Mouse (Mus musculus) hindbrain, embryonic 13.5 days (tissue): Measurements from ENCODE around the gene Adprm. TPM values are rescaled to one million over a fixed set of nuclear protein-coding genes. Genes with fewer than 3 reads are reported as not detected.
"Not testable (repeated sequence)": the region's sequence is repeated elsewhere in the genome, so short reads cannot be mapped to it uniquely, and the experiment has no call there.

Source experiments
- ATAC-seq: fragments of 200-750 bp; cut with Nextera tagmentation; 2 replicates; pipeline ENCODE4 v1.8.0; 2017; ENCODE audit warnings: moderate TSS enrichment; ENCODE audit not compliant: low FRiP score
- H3K27ac ChIP-seq: fragments of 300-500 bp; sonication (generic); 2 replicates; pipeline ENCODE4 v1.5.1; 2015; ENCODE audit warnings: inconsistent platforms, mild to moderate bottlenecking, moderate library complexity
- H3K27me3 ChIP-seq: fragments of 300-500 bp; sonication (generic); 2 replicates; pipeline ENCODE4 v1.6.1; 2015; ENCODE audit warnings: mild to moderate bottlenecking, inconsistent platforms
- H3K36me3 ChIP-seq: fragments of 300-500 bp; sonication (generic); 2 replicates; pipeline ENCODE4 v1.6.1; 2015; ENCODE audit warnings: mild to moderate bottlenecking, inconsistent platforms
- H3K4me1 ChIP-seq: fragments of 300-500 bp; sonication (generic); replicated peaks from 2 replicates; pipeline ENCODE4 v1.6.1; 2015; ENCODE audit warnings: inconsistent platforms
- H3K4me2 ChIP-seq: fragments of 300-500 bp; sonication (generic); 2 replicates; pipeline ENCODE4 v1.6.1; 2015; ENCODE audit warnings: inconsistent platforms, mild to moderate bottlenecking, moderate library complexity
- H3K4me3 ChIP-seq: fragments of 300-500 bp; sonication (generic); 2 replicates; pipeline ENCODE4 v1.5.1; 2015; ENCODE audit warnings: mild to moderate bottlenecking, inconsistent platforms
- H3K9ac ChIP-seq: fragments of 300-500 bp; sonication (generic); 2 replicates; pipeline ENCODE4 v1.6.1; 2015; ENCODE audit warnings: mild to moderate bottlenecking, inconsistent platforms
- H3K9me3 ChIP-seq: fragments of 300-500 bp; sonication (generic); 2 replicates; pipeline ENCODE4 v1.6.1; 2016; ENCODE audit warnings: inconsistent platforms
- WGBS: fragments of 180-500 bp; shearing (Covaris S2); methylation state at CpG from one replicate; pipeline ENCODE4 v1.1.7; 2015; 5-methylcytosine and 5-hydroxymethylcytosine counted together
- polyA plus RNA-seq: library from polyadenylated mRNA; unstranded; fragments of >200 nt; fragmentation: Nextera tagmentation; extraction: Ambion mirVana; gene quantifications from 2 replicates; pipeline ENCODE4 v1.2.1, GENCODE M21; 2015

Gene Adprm
- polyA plus RNA-seq, 1 experiment from 2014 or later, result 34.5 TPM

DNA sequence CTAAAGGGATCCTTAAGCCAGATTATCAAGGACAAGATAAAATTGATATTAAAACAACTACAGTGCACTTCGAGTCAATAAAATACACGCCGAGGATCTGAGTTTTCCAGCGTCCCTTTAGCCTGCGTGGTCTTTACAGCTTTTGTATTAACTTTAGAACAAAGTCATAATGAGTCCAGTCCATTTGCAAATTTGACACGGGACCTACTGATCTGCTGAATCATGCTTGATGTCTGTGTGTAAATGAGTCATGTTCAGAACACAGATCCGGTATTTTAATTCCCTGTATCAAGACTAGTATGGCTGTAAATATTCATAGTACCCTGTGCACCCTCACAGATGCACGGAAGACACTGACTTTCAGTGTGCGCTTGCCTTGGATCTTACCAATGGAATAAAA, 15.5 kb downstream of the Adprm start:
- no peak for ATAC-seq
- WGBS, result 94% methylated on average over 9 of the region's 9 CpGs
- H3K4me1 ChIP-seq, result no peaks in the 10 kb centered on the region
- no peak overlapping the region for H3K4me3 ChIP-seq
- H3K4me2 ChIP-seq, result no peak overlapping the region
- H3K27ac ChIP-seq, result no peak overlapping the region
- H3K36me3 ChIP-seq, result peaks cover 53% of the 10 kb centered on the region
- H3K27me3 ChIP-seq, result no peaks in the 10 kb centered on the region
- no peaks in the 10 kb centered on the region for H3K9me3 ChIP-seq
- H3K9ac ChIP-seq, result no peak overlapping the region

GRCm38 (mm10) chr11:67036229-67036628, 16.2 kb downstream of the Adprm start:
- no peaks in the 10 kb centered on the region for H3K9me3 ChIP-seq
- H3K4me1 ChIP-seq, result no peaks in the 10 kb centered on the region
- no peak overlapping the region for H3K27ac ChIP-seq
- peaks cover 46% of the 10 kb centered on the region for H3K36me3 ChIP-seq
- H3K4me2 ChIP-seq, result no peak overlapping the region
- no peak overlapping the region for H3K9ac ChIP-seq
- no peaks in the 10 kb centered on the region for H3K27me3 ChIP-seq
- 91% methylated on average over 6 of the region's 6 CpGs for WGBS
- no peak overlapping the region for H3K4me3 ChIP-seq
- ATAC-seq, result no peak

DNA sequence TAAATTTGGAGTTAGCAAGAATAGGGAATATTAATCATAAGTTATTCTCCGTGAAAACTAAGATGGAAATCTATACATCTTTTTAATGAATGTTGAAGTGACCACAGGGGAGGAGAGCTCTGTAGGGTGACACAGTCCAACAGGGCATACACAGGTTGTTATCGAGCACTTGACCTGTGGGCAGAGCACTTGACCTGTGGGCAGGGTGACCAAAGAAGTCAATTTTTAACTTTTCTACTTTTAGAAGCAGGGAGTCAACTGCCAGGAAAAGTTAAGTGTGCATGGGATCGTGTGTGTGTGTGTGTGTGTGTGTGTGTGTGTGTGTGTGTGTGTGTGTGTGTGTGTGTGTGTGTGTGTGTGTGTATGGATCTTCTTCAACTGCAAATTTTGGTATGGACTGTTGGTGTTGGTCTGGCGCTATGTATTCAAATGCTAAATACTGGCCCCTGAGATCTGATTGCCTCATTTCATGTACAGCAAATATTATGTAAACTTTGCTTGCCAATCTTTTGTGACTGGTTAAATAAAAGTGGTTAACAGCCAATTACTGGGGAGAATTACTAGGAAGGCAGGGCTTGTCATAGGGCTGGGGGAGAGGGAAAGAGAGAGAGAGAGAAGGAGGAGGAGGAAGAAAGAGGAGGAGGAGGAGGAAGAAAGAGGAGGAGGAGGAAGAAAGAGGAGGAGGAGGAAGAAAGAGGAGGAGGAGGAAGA, 17.5 kb downstream of the Adprm start:
- Histone ChIP-seq H3K36me3 (peaks cover 33% of the 10 kb centered on the region), H3K27me3 (no peaks in the 10 kb centered on the region), H3K27ac (no peak overlapping the region), H3K9ac (no peak overlapping the region), H3K4me2 (no peak overlapping the region), H3K4me1 (no peaks in the 10 kb centered on the region), H3K9me3 (no peaks in the 10 kb centered on the region), H3K4me3 (no peak overlapping the region)
- WGBS, result 87% methylated on average over 4 of the region's 4 CpGs
- ATAC-seq, result no peak

GRCm38 (mm10) chr11:67031603-67031915, 20.8 kb downstream of the Adprm start:
- Histone ChIP-seq H3K9me3 (no peaks in the 10 kb centered on the region), H3K9ac (no peak overlapping the region), H3K4me1 (no peaks in the 10 kb centered on the region), H3K27me3 (no peaks in the 10 kb centered on the region), H3K27ac (no peak overlapping the region), H3K36me3 (peaks cover 5% of the 10 kb centered on the region), H3K4me2 (no peak overlapping the region), H3K4me3 (no peak overlapping the region)
- no peak for ATAC-seq
- 75% methylated on average over 2 of the region's 2 CpGs for WGBS

DNA sequence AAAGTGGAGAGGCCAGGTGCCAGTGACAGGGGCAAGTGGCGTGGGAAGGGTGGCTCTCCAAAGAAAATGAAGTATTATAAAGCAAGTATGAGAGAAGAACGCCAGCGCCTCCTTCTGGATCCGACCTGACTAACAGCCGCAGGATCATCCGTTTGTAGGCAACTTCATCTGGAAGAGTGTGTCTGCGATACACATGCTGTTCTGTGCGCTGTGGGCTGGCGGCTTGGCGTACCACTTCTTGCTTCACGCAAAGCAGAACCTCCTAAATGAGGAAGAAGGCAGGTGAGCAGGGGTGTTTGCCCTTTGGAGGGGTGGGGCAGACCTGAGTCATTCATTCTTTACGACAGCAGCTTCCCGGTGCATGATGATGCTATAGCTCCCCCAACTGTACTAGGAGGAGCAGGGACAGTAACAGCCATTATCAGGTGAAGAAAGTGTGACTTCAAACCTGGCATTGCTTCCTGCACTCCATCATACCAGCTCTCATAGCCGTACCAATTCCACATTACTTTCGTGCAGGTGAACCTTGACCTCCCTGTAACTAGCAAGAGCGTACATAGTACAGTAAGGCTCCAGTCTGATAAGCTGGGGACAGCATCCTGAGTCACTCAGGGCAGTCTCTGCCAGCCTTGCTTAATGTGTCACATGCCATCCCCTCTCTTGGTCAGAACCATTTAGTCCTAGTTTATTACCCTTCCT, 21.3 kb downstream of the Adprm start:
- H3K9ac ChIP-seq, result no peak overlapping the region
- no peak overlapping the region for H3K4me2 ChIP-seq
- no peaks in the 10 kb centered on the region for H3K27me3 ChIP-seq
- no peak overlapping the region for H3K27ac ChIP-seq
- H3K4me3 ChIP-seq, result no peak overlapping the region
- H3K9me3 ChIP-seq, result no peaks in the 10 kb centered on the region
- H3K36me3 ChIP-seq, result peaks cover under 1% of the 10 kb centered on the region; the same call in 1 of the 2 replicates
- H3K4me1 ChIP-seq, result no peaks in the 10 kb centered on the region
- 56% methylated on average over 16 of the region's 16 CpGs for WGBS
- ATAC-seq, result no peak

DNA sequence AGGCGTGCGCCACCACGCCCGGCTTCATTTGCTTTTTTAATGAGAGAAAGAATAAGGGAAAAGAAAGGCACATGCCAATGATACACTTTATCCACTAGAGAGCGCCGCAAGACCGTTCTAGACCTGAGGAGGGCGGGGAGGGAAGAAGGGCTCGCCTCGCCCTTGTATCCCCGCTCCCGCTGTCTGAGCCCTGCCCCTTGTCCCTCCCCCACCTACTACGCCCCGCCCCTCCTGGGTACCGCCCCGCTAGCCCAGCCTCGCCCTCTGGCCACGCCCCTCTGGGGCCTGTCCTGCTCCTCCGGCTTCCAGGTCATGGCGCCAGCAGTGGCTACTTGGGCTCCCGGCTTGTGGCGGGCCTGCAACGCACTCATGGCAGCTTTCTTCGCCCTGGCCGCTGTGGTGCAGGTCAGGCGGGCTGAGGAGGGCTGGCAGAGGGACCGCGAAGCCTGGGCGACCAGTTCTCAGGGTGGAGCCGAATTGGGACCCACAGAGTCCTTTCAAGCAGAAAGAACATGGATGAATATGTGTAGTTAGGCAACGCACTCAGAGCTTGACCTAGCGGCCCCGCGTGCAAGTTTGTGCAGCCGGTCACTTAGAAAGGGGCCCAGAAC, 27.4 kb downstream of the Adprm start, which contains the start of gene Tmem220:
TSS of gene Tmem220 (plus strand) at position 288 of the 611 bp plus-strand sequence.
- Histone ChIP-seq H3K4me3 (peak within 1 kb of the TSS; percentile 44), H3K9me3 (no peaks in the 10 kb centered on the region), H3K36me3 (no peaks in the 10 kb centered on the region), H3K9ac (peak within 1 kb of the TSS; percentile 67), H3K27ac (0 out of 2 replicates have a peak within 1 kb of the TSS, but pooled peaks have one; percentile 19), H3K4me2 (peak within 1 kb of the TSS; percentile 59), H3K27me3 (peaks cover 5% of the 10 kb centered on the region; the same call in 1 of the 2 replicates), H3K4me1 (peaks cover 20% of the 10 kb centered on the region)
- peak; percentile 93 for ATAC-seq
- 2% methylated on average over 35 of the region's 35 CpGs for WGBS

GRCm38 (mm10) chr11:67023802-67024340, 28.5 kb downstream of the Adprm start:
- ATAC-seq, result no peak
- WGBS, result 16% methylated on average over 6 of the region's 6 CpGs
- Histone ChIP-seq H3K9ac (no peak overlapping the region), H3K4me3 (no peak overlapping the region), H3K27ac (no peak overlapping the region), H3K9me3 (no peaks in the 10 kb centered on the region), H3K27me3 (peaks cover 7% of the 10 kb centered on the region; the same call in 1 of the 2 replicates), H3K4me2 (peak overlapping the region; percentile 59), H3K4me1 (peaks cover 22% of the 10 kb centered on the region), H3K36me3 (no peaks in the 10 kb centered on the region)

GRCm38 (mm10) chr11:67023191-67023590, 29.2 kb downstream of the Adprm start:
- H3K27me3 ChIP-seq, H3K36me3 ChIP-seq, H3K27ac ChIP-seq, H3K9ac ChIP-seq, ATAC-seq, H3K4me3 ChIP-seq, H3K4me2 ChIP-seq, H3K9me3 ChIP-seq: not testable (repeated sequence)
- WGBS, result 57% methylated on average over 1 of the region's 1 CpGs
- H3K4me1 ChIP-seq, result peaks cover 25% of the 10 kb centered on the region

- no peak for ATAC-seq
- Histone ChIP-seq H3K27me3 (peaks cover 7% of the 10 kb centered on the region; the same call in 1 of the 2 replicates), H3K36me3 (no peaks in the 10 kb centered on the region), H3K27ac (no peak overlapping the region), H3K4me3 (no peak overlapping the region), H3K4me1 (peaks cover 31% of the 10 kb centered on the region), H3K9ac (no peak overlapping the region), H3K4me2 (no peak overlapping the region), H3K9me3 (no peaks in the 10 kb centered on the region)
- WGBS, result 91% methylated on average over 13 of the region's 13 CpGs
These were observed 29.9 kb downstream of the Adprm start for GRCm38 (mm10) chr11:67022354-67023115.

GRCm38 (mm10) chr11:67020948-67021347, 31.4 kb downstream of the Adprm start:
- H3K4me3 ChIP-seq, result no peak overlapping the region

GRCm38 (mm10) chr11:67019711-67020475, 32.5 kb downstream of the Adprm start:
- no peaks in the 10 kb centered on the region for H3K9me3 ChIP-seq
- H3K4me1 ChIP-seq, result peaks cover 27% of the 10 kb centered on the region
- peaks cover 7% of the 10 kb centered on the region; the same call in 1 of the 2 replicates for H3K27me3 ChIP-seq
- H3K9ac ChIP-seq, result no peak overlapping the region
- ATAC-seq, result no peak
- no peak overlapping the region for H3K4me3 ChIP-seq
- H3K4me2 ChIP-seq, result no peak overlapping the region
- 70% methylated on average over 7 of the region's 7 CpGs for WGBS
- no peaks in the 10 kb centered on the region for H3K36me3 ChIP-seq
- no peak overlapping the region for H3K27ac ChIP-seq

More at GRCm38 (mm10) chr11:67020948-67021347, 31.4 kb downstream of the Adprm start:
- 2% methylated on average over 12 of the region's 12 CpGs for WGBS
- Histone ChIP-seq H3K4me2 (peak overlapping the region; percentile 45), H3K9ac (no peak overlapping the region), H3K9me3 (no peaks in the 10 kb centered on the region), H3K27ac (no peak overlapping the region), H3K36me3 (no peaks in the 10 kb centered on the region), H3K27me3 (peaks cover 7% of the 10 kb centered on the region; the same call in 1 of the 2 replicates), H3K4me1 (peaks cover 31% of the 10 kb centered on the region)
- ATAC-seq, result 0 out of 2 replicates have a peak, but pooled peaks have one; percentile 39
